Mouse (Mus musculus) midbrain, embryonic 15.5 days (tissue): ENCODE results near the gene Ggt6. TPM values are rescaled to one million over a fixed set of nuclear protein-coding genes. Genes with fewer than 3 reads are reported as not detected.
A peak's percentile ranks its signal among the peaks of the same experiment; 100 is the strongest.

Source experiments
- ATAC-seq: fragments of 200-750 bp; cut with Nextera tagmentation; replicated peaks from 2 replicates; pipeline ENCODE4 v1.8.0; 2017; ENCODE audit warnings: moderate TSS enrichment
- H3K27ac ChIP-seq: fragments of 300-500 bp; sonication (generic); 2 replicates; pipeline ENCODE4 v1.5.1; 2015; ENCODE audit warnings: mild to moderate bottlenecking, inconsistent platforms
- H3K27me3 ChIP-seq: fragments of 300-500 bp; sonication (generic); replicated peaks from 2 replicates; pipeline ENCODE4 v1.6.1; 2015; ENCODE audit warnings: inconsistent platforms
- H3K36me3 ChIP-seq: fragments of 300-500 bp; sonication (generic); replicated peaks from 2 replicates; pipeline ENCODE4 v1.6.1; 2015; ENCODE audit warnings: inconsistent platforms
- H3K4me1 ChIP-seq: fragments of 300-500 bp; sonication (generic); 2 replicates; pipeline ENCODE4 v1.6.1; 2015; ENCODE audit warnings: inconsistent platforms
- H3K4me2 ChIP-seq: fragments of 300-500 bp; sonication (generic); 2 replicates; pipeline ENCODE4 v1.6.1; 2015; ENCODE audit warnings: inconsistent platforms, mild to moderate bottlenecking, moderate library complexity
- H3K4me3 ChIP-seq: fragments of 300-500 bp; sonication (generic); 2 replicates; pipeline ENCODE4 v1.5.1; 2015; ENCODE audit warnings: mild to moderate bottlenecking, inconsistent platforms
- H3K9ac ChIP-seq: fragments of 300-500 bp; sonication (generic); 2 replicates; pipeline ENCODE4 v1.6.1; 2015; ENCODE audit warnings: mild to moderate bottlenecking, inconsistent platforms
- H3K9me3 ChIP-seq: fragments of 300-500 bp; sonication (generic); 2 replicates; pipeline ENCODE4 v1.6.1; 2016; ENCODE audit warnings: inconsistent platforms
- WGBS: fragments of 180-500 bp; shearing (Covaris S2); methylation state at CpG from one replicate; pipeline ENCODE4 v1.1.7; 2015; ENCODE audit warnings: mixed read lengths; 5-methylcytosine and 5-hydroxymethylcytosine counted together
- polyA plus RNA-seq: library from polyadenylated mRNA; unstranded; fragments of >200 nt; fragmentation: Nextera tagmentation; extraction: Ambion mirVana; gene quantifications from 2 replicates; pipeline ENCODE4 v1.2.1, GENCODE M21; 2015

Ggt6 gene
- polyA plus RNA-seq, 1 experiment from 2014 or later: not detected

DNA sequence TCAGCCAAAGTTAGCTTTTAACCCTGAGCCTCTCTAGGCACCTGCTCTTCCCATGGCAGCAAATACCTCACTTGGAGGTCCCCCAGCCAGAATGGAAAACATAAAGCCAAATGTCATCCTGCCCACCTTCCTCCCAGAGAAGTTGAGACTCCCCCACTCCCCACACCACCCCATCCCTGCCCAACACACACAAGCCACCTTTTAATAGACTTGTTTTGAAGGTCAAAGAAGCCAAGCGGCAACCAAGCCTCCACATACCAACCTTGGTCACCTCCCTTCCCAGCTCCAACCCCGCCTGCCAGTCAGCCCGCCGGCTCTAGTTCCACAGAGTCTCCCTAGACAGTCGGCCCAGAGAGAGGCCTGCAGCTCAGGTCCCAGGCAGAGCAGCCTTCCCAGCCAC lies 33.3 kb upstream of the Ggt6 start:
- Histone ChIP-seq H3K9ac (no peak overlapping the region), H3K27ac (no peak overlapping the region), H3K4me3 (no peak overlapping the region), H3K4me2 (no peak overlapping the region), H3K4me1 (no peaks in the 10 kb centered on the region), H3K36me3 (no peaks in the 10 kb centered on the region), H3K9me3 (no peaks in the 10 kb centered on the region), H3K27me3 (no peaks in the 10 kb centered on the region)
- no peak for ATAC-seq
- WGBS: 83% methylated on average over 5 of the region's 5 CpGs

DNA sequence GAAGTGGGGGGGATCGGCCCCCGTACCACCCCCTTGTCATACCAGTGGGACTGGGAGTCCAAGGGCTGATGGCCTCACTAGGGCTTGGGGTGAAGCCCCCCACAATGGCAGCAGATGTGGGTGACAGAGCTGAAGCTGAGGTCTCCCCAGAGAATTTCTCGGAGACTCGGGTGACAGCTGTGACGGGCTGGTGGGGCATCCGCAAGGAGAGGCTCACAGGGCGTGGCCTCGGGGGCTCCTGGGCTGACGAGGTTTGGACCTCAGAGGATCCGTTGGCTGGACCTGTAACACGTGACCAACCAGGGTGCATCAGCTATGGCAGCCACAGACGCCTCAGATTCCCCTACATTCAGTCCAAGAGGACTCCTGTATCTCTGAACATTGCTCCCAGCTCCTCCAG lies 32.4 kb upstream of the Ggt6 start:
- no peak overlapping the region for H3K4me2 ChIP-seq
- 89% methylated on average over 12 of the region's 12 CpGs for WGBS
- ATAC-seq: no peak
- no peaks in the 10 kb centered on the region for H3K27me3 ChIP-seq
- no peaks in the 10 kb centered on the region for H3K9me3 ChIP-seq
- H3K27ac ChIP-seq: no peak overlapping the region
- no peak overlapping the region for H3K9ac ChIP-seq
- H3K4me3 ChIP-seq: no peak overlapping the region
- no peaks in the 10 kb centered on the region for H3K4me1 ChIP-seq
- H3K36me3 ChIP-seq: no peaks in the 10 kb centered on the region

DNA sequence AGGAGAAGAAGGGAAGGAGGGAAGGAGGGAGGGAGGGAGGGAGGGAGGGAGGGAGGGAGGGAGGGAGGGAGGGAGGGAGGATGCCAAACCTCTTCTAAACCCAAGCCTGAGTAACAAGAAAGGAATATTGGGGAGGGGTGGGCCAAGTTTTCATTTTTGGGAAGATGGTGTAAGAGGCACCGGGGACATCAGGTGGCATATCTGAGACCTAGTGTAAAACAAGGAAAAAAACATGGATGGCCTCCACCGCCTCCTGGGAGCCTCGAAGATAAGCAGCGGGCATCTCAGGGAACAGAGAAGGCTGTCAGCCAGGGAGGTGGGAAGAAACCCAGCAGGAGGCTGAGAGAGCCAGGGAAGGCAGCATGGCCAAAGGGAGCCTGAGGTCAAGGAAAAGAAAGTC lies 29.8 kb upstream of the Ggt6 start:
- ATAC-seq: no peak
- H3K9ac ChIP-seq: no peak overlapping the region
- H3K4me2 ChIP-seq: no peak overlapping the region
- peaks cover 8% of the 10 kb centered on the region; the same call in 1 of the 2 replicates for H3K27me3 ChIP-seq
- no peak overlapping the region for H3K27ac ChIP-seq
- H3K4me1 ChIP-seq: peaks cover 2% of the 10 kb centered on the region
- no peak overlapping the region for H3K4me3 ChIP-seq
- H3K36me3 ChIP-seq: no peaks in the 10 kb centered on the region
- WGBS: 70% methylated on average over 4 of the region's 4 CpGs
- H3K9me3 ChIP-seq: no peaks in the 10 kb centered on the region

DNA sequence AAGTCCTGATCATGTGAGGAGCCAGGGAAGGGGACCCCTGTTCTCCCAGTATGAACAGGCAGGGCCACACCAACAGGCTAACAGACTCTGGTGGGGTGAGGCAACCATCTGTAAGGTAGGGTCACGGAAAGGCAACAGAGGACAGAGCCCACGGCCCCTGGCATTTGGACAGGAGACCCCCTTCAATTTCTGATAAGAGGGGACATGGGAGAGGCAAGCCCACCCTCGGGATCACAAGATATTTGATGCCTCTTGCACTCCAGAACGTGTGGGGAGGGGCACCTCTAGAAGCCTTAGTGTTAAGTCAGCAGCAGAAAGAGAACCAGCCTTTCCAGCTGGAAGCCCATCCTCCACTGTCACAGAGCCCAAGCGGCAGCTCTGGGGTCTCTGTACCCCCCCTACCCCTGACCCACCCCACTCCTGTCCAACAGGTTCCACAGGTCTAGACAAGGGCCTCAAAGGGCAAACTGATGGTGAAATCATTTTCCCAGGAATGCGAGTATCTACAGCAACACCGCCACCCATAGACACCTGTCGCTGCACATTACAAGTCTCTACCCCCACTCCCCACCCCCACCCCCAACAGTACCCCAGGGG lies 29.1 kb upstream of the Ggt6 start:
- no peak overlapping the region for H3K4me2 ChIP-seq
- peaks cover 8% of the 10 kb centered on the region for H3K4me1 ChIP-seq
- no peak overlapping the region for H3K4me3 ChIP-seq
- H3K9me3 ChIP-seq: no peaks in the 10 kb centered on the region
- 61% methylated on average over 8 of the region's 8 CpGs for WGBS
- H3K36me3 ChIP-seq: no peaks in the 10 kb centered on the region
- no peak overlapping the region for H3K27ac ChIP-seq
- no peak overlapping the region for H3K9ac ChIP-seq
- no peak for ATAC-seq
- H3K27me3 ChIP-seq: peaks cover 12% of the 10 kb centered on the region; the same call in 1 of the 2 replicates

DNA sequence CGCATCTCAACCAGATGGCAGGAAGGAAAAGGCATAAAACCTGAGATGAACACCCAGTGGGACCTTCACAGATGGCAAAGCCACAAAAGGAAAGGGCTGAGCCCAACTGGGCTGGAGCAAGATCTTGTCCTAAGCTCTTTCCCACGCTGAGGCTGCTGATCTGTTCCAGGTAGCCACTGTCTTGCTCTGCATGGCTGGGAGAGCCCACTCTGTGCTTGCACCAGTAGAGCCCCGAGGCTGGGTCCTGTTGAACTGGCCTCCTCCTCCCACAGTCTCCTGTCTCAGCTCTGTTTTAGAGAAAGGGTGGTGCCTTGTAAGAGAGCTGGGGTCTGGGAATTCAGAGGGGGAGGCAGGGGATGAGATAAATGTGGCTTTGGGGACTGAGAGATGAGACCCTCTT lies 28.2 kb upstream of the Ggt6 start:
- Histone ChIP-seq H3K4me2 (no peak overlapping the region), H3K4me3 (no peak overlapping the region), H3K9me3 (no peaks in the 10 kb centered on the region), H3K27ac (no peak overlapping the region), H3K9ac (no peak overlapping the region), H3K27me3 (peaks cover 12% of the 10 kb centered on the region; the same call in 1 of the 2 replicates), H3K4me1 (peaks cover 17% of the 10 kb centered on the region), H3K36me3 (no peaks in the 10 kb centered on the region)
- ATAC-seq: no peak
- WGBS: 23% methylated on average over 3 of the region's 3 CpGs

DNA sequence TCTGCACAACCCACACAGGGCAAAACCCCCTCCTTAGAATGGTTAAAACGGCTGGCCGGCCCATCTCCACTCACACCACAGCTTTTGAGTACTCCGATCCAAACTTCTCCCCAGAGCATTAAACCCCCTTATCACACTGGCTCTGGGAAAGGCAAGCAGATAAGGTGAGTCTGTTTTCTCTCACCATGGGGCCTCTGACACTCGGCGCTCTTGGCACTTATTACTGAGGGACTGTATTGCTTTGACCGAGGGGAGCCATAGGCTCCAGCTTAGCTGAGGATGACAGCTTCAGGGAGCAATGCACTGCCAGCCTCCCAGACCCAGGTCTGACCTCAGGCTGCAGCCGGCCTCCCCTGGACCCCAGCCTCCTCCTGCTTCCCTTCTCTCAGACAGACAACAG lies 27.8 kb upstream of the Ggt6 start:
- peaks cover 17% of the 10 kb centered on the region for H3K4me1 ChIP-seq
- 20% methylated on average over 7 of the region's 7 CpGs for WGBS
- H3K36me3 ChIP-seq: no peaks in the 10 kb centered on the region
- peaks cover 13% of the 10 kb centered on the region for H3K27me3 ChIP-seq
- no peak for ATAC-seq
- no peak overlapping the region for H3K9ac ChIP-seq
- H3K9me3 ChIP-seq: no peaks in the 10 kb centered on the region
- H3K4me3 ChIP-seq: no peak overlapping the region
- no peak overlapping the region for H3K4me2 ChIP-seq
- no peak overlapping the region for H3K27ac ChIP-seq

DNA sequence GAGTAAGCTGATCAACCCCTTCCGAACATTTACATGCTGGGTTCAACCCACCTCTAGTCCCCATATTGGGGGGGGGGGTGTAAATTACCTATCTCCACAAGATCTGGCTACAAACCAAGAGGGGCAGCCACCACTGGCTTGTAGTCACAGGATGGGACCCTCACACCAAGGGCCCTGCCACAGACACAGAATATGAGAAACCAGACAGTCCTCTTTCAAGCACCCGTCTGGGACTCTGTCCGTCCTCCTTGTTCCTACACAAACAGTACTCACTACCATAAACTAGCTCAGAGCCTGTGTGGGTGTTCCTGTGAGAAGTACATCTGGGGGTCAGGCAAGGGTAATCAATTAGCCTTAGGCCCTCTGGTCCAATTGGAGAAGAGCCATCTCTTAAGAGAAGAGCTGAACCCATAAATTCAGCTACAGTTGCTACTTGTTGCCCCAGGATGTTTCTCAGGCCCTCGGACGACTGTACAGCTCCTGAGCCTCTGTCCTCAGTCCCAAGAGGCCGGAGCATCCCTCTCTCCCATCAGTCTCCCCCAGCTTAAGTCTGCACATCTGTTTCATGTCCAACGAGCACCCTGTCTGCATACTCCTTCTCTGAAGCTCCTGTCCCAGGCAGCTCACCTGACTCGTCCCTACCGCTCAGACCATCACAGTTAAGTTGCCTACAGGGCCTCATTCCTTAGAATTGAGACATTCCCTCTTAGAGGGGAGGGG lies 26.7 kb upstream of the Ggt6 start:
- Histone ChIP-seq H3K4me2 (no peak overlapping the region), H3K4me3 (no peak overlapping the region), H3K36me3 (no peaks in the 10 kb centered on the region), H3K4me1 (peaks cover 17% of the 10 kb centered on the region), H3K27me3 (peaks cover 21% of the 10 kb centered on the region), H3K9ac (no peak overlapping the region), H3K9me3 (no peaks in the 10 kb centered on the region), H3K27ac (no peak overlapping the region)
- WGBS: 61% methylated on average over 9 of the region's 9 CpGs
- ATAC-seq: no peak

DNA sequence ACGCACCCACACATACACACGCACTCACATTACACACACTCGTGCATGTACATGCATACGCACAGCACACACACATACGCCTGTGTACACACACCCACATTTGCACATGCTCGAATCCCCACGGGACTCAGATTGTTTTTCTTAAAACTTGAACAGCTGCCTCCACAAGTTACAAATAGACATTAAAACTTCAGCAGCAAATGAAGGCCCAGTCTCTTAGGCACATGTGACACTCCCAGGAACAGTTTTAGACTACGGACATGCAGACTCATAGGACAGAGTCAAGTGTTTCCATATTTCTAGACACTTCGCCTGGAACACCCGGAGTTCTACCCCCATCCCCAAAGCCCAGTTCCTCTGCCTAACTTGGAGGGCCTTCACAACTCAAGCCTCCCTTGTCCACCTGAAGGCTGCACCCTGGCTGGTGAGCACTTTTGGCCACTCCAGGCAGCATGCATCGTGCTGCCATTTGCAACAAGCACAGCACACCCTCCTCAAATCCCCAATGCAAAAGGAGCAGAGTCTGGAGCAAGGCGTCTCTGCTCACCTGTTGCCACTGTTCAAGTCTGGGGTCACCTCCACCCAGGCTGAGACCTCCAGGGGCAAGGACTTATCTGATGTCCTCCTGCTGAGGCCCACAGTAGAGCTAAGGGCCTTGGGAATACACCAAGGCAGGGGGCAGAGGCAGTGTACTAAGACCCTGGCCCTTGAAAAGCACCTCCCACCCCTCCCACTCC lies 25.5 kb upstream of the Ggt6 start:
- no peak overlapping the region for H3K4me2 ChIP-seq
- H3K36me3 ChIP-seq: no peaks in the 10 kb centered on the region
- peaks cover 17% of the 10 kb centered on the region for H3K4me1 ChIP-seq
- peaks cover 21% of the 10 kb centered on the region for H3K27me3 ChIP-seq
- no peak overlapping the region for H3K9ac ChIP-seq
- 70% methylated on average over 12 of the region's 12 CpGs for WGBS
- H3K9me3 ChIP-seq: no peaks in the 10 kb centered on the region
- no peak overlapping the region for H3K4me3 ChIP-seq
- ATAC-seq: no peak
- no peak overlapping the region for H3K27ac ChIP-seq

DNA sequence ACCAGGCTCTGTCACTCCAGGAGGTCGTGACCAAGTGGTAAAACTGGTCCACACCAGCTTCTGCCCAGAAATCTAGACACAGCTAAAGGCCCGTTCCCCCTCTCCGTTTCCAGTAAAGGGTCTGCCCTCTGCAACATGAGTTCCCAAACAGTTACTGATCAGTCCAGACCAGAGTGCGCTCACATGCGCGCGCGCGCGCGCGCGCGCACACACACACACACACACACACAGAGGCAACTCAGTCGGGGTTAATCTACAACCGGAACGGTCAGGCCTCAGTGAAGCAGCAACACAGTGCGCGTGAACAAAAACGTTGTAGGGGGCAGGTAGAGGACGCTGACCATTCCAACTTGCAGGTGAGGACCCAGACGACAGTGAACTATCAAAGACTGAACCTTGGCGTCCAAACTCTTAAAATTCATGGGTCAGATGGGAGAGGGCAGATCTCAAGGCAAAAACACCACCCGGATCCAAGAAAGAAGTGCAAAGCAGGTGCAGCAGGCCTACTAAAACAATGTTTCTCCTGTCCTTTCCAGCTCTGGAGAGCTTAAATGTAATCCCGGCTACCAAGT lies 24.7 kb upstream of the Ggt6 start:
- ATAC-seq: peak; percentile 59; the same call in 1 of the 2 replicates
- H3K4me2 ChIP-seq: peak overlapping the region; percentile 95
- peak overlapping the region; percentile 58 for H3K27ac ChIP-seq
- H3K9ac ChIP-seq: peak overlapping the region; percentile 57; the same call in 1 of the 2 replicates
- peaks cover 17% of the 10 kb centered on the region for H3K4me1 ChIP-seq
- 1% methylated on average over 25 of the region's 25 CpGs for WGBS
- peaks cover 21% of the 10 kb centered on the region for H3K27me3 ChIP-seq
- no peaks in the 10 kb centered on the region for H3K36me3 ChIP-seq
- no peaks in the 10 kb centered on the region for H3K9me3 ChIP-seq
- H3K4me3 ChIP-seq: peak overlapping the region; percentile 54

DNA sequence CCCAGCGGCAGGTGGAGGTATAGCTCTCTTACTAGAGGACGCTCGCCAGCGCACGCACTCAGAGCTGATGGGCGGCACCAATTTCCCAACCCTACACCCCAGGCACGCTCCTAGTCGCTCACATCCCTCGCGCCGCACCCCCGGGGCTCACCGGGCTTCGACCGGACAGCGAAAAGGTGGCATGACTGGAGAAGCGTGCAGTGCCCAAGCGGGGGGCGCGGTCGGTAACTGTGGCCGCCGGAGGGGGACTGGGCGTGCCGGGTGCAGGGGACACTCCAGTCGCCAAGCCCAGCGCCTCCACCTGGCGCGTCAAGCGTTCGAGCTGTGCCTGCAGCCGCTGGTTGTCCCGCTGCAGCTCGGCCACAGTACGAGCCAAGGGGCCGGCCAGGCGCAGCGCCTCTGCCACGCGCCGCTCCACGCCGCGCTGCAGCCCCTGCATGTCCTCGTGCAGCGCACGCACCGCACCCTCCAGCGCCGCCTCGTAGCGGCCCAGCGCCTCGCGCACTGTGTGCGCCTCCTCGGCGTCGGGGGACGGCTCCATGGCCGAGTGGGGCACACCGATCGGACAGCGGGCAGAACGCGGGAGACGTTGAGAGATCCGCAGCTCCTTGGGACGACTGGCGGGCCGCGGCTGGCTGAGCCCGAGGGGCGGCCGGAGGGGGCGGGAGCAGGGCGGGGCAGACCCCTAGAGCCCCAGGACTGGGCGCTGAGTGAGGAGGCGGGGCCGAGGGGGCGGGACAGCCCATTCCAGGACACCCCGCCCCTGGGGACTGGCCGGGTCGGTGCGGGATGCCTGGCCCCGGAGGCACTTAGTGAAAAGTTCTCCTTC lies 24.0 kb upstream of the Ggt6 start, which contains the start of gene Smtnl2:
Smtnl2 (minus strand) TSS at position 621 of the 829 bp plus-strand sequence.
- peaks cover 21% of the 10 kb centered on the region for H3K27me3 ChIP-seq
- WGBS: under 1% methylated on average over 81 of the region's 86 CpGs
- H3K9ac ChIP-seq: peak within 1 kb of the TSS; percentile 57
- H3K36me3 ChIP-seq: no peaks in the 10 kb centered on the region
- H3K27ac ChIP-seq: peak within 1 kb of the TSS; percentile 58
- peak within 1 kb of the TSS; percentile 54 for H3K4me3 ChIP-seq
- H3K4me1 ChIP-seq: peaks cover 17% of the 10 kb centered on the region
- H3K4me2 ChIP-seq: peak within 1 kb of the TSS; percentile 95
- peak; percentile 87 for ATAC-seq
- no peaks in the 10 kb centered on the region for H3K9me3 ChIP-seq

DNA sequence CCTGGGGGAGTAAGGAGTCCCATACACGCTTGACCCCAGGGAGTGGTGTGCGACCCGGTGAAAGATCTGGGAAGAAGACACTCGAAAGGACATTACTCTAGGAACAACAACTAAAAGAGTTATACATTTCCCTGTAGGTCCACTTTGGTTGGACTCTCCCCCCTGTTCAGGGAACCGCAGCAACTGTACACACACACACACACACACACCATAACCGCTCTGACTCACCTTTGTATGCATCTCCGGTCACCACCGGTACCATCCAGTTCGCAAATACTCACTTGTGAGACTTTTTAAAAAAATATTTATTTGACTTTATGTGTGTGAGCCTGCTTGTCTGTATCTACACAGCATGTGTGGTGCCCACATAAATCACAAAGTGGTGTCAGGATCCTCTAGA lies 23.4 kb upstream of the Ggt6 start:
- no peak overlapping the region for H3K27ac ChIP-seq
- no peaks in the 10 kb centered on the region for H3K9me3 ChIP-seq
- H3K4me1 ChIP-seq: peaks cover 17% of the 10 kb centered on the region
- no peaks in the 10 kb centered on the region for H3K36me3 ChIP-seq
- peak overlapping the region; percentile 54 for H3K4me3 ChIP-seq
- no peak for ATAC-seq
- H3K4me2 ChIP-seq: peak overlapping the region; percentile 95
- peak overlapping the region; percentile 57; the same call in 1 of the 2 replicates for H3K9ac ChIP-seq
- 37% methylated on average over 9 of the region's 9 CpGs for WGBS
- peaks cover 21% of the 10 kb centered on the region for H3K27me3 ChIP-seq
